Mouse (Mus musculus) mouse trophoblast stem cell (cell line): Measurements from ENCODE around the gene Olfr715.
"Not testable (repeated sequence)": the region's sequence is repeated elsewhere in the genome, so short reads cannot be mapped to it uniquely, and the experiment has no call there.

Experiments
- in situ Hi-C, 2 experiments: fragments of 300-500 bp; cut with MseI, MboI; formaldehyde crosslinking; loops; 2 replicates in 1 of 2; 3 replicates in 1 of 2; pipeline ENCODE4 v1.15.1; 2025

Gene Olfr715

GRCm38 (mm10) chr7:107130983-107131382, at the start of gene Olfr715:
Olfr715 (minus strand) TSS chr7:107131083.
- in situ Hi-C loops = not testable (repeated sequence)

- in situ Hi-C loops = no loop called here
Observed at GRCm38 (mm10) chr7:107180406-107180805, 49.5 kb upstream of the Olfr715 start.

DNA sequence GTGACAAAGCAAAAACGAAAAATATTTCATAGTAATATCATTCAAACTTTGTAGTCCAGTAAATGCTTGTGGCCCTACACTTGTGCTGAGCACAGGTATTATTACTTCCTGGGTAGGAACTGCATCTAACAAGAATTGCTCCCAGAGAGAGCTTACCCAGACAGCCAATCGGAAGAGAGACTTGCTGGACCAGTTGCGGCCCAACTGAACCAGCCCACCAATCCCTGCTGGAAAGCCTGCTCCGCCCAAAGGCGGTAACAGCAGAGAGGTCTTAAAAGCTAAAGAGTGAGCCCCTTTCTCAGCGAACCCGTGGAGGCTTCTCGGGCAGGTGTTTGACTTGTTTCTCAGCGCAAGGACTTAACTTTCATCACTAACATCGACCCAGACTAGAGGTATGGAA, 35.8 kb upstream of the Olfr715 start, which contains the start of gene Nlrp14:
Gene Nlrp14, plus strand, starts transcription at position 301 of the 400 bp plus-strand sequence.
- in situ Hi-C loops = no loop called here

GRCm38 (mm10) chr7:107138027-107138426, 7.1 kb upstream of the Olfr715 start, which contains the start of gene Olfr716:
Olfr716 (plus strand) TSS chr7:107138327.
- in situ Hi-C loops = not testable (repeated sequence)

- in situ Hi-C loops = not testable (repeated sequence)
Observed at GRCm38 (mm10) chr7:107110269-107110668, 20.6 kb downstream of the Olfr715 start, which contains the start of gene Olfr715b. Olfr715b (minus strand) TSS chr7:107110369.

DNA sequence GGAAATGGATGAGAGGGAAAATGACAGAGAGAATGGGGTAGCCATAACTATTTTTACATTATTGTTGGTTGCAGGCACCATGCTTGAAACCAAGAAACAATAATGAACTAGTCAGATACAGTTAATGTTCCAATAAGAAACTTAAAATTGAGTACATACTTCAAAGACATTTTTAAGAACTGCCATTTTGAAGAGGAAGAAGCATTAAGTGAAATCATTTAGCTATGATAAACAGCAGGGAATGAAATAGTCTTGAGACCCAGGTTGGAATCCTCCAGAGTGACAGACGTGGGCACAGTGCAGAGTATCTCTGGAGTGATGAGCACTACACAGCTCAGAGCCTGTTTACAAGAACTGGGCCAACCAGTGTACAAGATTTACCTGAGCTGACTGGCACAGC, 38.0 kb downstream of the Olfr715 start, which contains the start of gene Olfr17:
Gene Olfr17, plus strand, starts transcription at position 301 of the 400 bp plus-strand sequence.
- in situ Hi-C loops = no loop called here
